Mouse (Mus musculus): ENCODE results near the gene Ccr3. TPM values are rescaled to one million over a fixed set of nuclear protein-coding genes. Genes with fewer than 3 reads are reported as not detected.

The Ccr3 gene
- total and polyA plus RNA-seq, 3 experiments = not detected

DNA sequence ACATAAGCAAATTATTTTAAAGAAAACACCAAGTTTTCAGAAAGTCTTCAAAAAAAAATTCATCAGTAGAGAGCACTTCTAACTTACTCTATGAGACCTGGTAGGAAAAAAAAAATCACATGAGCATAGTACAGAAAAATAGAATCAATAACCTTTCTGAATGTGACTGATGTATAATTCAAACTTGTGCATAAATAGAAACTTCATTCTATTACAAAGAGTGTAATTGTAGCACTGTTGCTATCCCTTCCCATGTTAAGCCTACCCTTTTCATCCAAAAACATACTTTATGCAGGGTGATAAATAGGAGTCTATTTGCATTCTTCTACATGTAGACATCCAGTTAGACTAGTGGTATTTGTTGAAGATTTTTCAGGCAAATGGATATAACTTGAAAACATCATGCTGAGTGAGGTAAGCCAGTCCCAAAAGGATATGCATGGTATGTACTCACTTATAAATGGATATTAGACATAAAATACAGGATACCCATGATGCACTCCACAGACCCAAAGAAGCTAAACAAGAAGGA lies 44.9 kb downstream of the Ccr3 start:
- no peak overlapping the region for H3K9ac ChIP-seq (ENCODE audit: control insufficient read depth, low read depth, low read length, poor library complexity, severe bottlenecking)
- DNase-seq (ENCODE audit: low read depth, low spot score) = no peak
- no peak overlapping the region for H3K27ac ChIP-seq (ENCODE audit: control insufficient read depth, low read depth, low read length)

DNA sequence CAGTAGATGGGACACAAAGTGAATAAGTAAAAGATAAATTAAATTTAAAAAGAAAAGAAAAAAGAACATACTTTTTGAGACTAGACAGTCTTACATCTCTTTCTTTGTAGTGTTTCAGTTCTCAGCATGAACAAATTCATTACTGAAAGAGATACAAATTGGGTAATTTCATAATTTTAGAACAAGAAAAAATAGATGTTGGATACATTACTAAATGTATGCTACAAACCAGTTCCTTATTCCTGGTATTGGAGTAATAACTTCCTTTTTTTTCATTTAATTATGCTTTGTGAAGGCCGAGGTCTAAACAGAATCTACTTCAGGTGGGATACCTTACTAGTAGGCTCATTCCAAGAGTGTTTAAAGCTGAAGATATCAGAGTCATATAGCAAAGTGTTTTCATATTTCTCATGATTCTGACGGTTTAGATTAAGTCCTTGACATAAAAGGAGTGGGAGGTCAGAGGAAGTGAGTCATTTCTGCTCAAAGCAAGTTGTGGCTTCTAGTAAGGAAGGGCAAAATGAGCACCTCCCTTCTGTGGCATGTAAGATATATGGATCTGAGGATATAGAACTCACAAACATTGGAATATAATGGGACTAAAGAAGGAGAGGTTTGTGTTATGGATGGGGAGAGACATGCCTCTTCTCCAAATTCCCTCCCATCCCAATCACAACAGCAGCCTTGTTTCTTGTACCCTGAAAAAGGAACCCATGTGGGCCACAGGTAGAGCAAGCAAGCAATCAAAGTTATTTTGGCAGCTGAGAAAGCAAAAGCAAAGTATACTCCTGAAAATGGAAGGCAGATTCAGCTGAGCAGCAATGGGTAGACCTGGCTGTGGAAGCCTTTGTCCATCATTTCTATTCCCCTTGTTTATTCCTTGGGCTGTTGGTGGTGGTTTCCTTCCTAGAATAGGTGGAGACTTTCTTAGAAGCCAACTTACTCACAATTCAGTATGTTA lies 46.6 kb downstream of the Ccr3 start:
- TF ChIP-seq TBP (IDR thresholded peaks at IDR 0.05; ENCODE audit: low read depth, low read length) (peak; percentile 54; the same call in 1 of the 2 replicates), NELFE (IDR thresholded peaks at IDR 0.05; ENCODE audit: low read depth, low read length) (peak; percentile 16), MYB (IDR thresholded peaks at IDR 0.05; ENCODE audit: low read depth, low read length) (peak; percentile 84), ZMIZ1 (IDR thresholded peaks at IDR 0.05; ENCODE audit: low read depth, low read length) (no peak), USF2 (IDR thresholded peaks at IDR 0.05; ENCODE audit: borderline replicate concordance in 1 of 2, insufficient read depth in 1 of 2, low read depth in 1 of 2, low read length in 2 of 2) (no peak), GABPA (IDR thresholded peaks at IDR 0.05; ENCODE audit: low read depth, low read length) (no peak), MEF2A (IDR thresholded peaks at IDR 0.05; ENCODE audit: extremely low read depth, insufficient replicate concordance, low read depth, low read length, poor library complexity, severe bottlenecking) (no peak), MYC (IDR thresholded peaks at IDR 0.05; ENCODE audit: low read depth, low read length) (peak; percentile 25; the same call in 1 of the 2 replicates), EP300 (IDR thresholded peaks at IDR 0.05; ENCODE audit: low read depth in 1 of 2, low read length in 2 of 2) (peak; percentile 93 to 95), HCFC1 (IDR thresholded peaks at IDR 0.05; ENCODE audit: low read depth, low read length) (peak; percentile 27; the same call in 1 of the 2 replicates), RCOR1 (IDR thresholded peaks at IDR 0.05; ENCODE audit: low read depth, low read length) (peak; percentile 23; the same call in 1 of the 2 replicates), ETS1 (IDR thresholded peaks at IDR 0.05; ENCODE audit: low read depth, low read length) (peak; percentile 69), MXI1 (IDR thresholded peaks at IDR 0.05; ENCODE audit: low read depth, low read length) (no peak), GATA1 (IDR thresholded peaks at IDR 0.05; ENCODE audit: low read depth, low read length) (peak; percentile 50; the same call in 1 of the 2 replicates), JUND (IDR thresholded peaks at IDR 0.05; ENCODE audit: low read depth, low read length) (peak; percentile 87; the same call in 1 of the 2 replicates), TCF12 (IDR thresholded peaks at IDR 0.05; ENCODE audit: low read depth, low read length) (peak; percentile 39; the same call in 1 of the 2 replicates), E2F4 (IDR thresholded peaks at IDR 0.05; ENCODE audit: borderline replicate concordance, low read depth, low read length) (no peak), SIN3A (IDR thresholded peaks at IDR 0.05; ENCODE audit: low read length) (peak; percentile 46; the same call in 1 of the 2 replicates), CTCF (IDR thresholded peaks at IDR 0.05 in 2 of 3, conservative IDR thresholded peaks at IDR 0.05 in 1 of 3; ENCODE audit: control insufficient read depth in 1 of 3, insufficient read depth in 1 of 3, low read depth in 2 of 3, low read length in 3 of 3, poor library complexity in 1 of 3, severe bottlenecking in 1 of 3) (no peak)
- Histone ChIP-seq H3K79me2 (ENCODE audit: control insufficient read depth, insufficient read depth, low read length, poor library complexity) (no peaks in the 10 kb centered on the region), H3K27me3 (ENCODE audit: control insufficient read depth in 1 of 2, insufficient read depth in 2 of 2, low read length in 2 of 2) (no peaks in the 10 kb centered on the region), H3K9me3 (replicated peaks; ENCODE audit: insufficient read depth, low read length) (no peaks in the 10 kb centered on the region), H3K9ac (ENCODE audit: control insufficient read depth, low read depth, low read length, poor library complexity, severe bottlenecking) (peak overlapping the region; percentile 15), H3K4me1 (ENCODE audit: control insufficient read depth in 1 of 2, insufficient read depth in 2 of 2, low read length in 2 of 2) (peaks cover 12 to 21% of the 10 kb centered on the region in 2 experiments), H3K36me3 (ENCODE audit: control insufficient read depth in 1 of 2, insufficient read depth in 2 of 2, low read length in 2 of 2) (peaks cover 0 to 25% of the 10 kb centered on the region in 2 experiments; a peak in 2 of 4 replicates), H3K27ac (ENCODE audit: control insufficient read depth, low read depth, low read length) (peak overlapping the region; percentile 94), H3K4me3 (ENCODE audit: control insufficient read depth in 1 of 2, insufficient read depth in 1 of 2, low read depth in 2 of 2, low read length in 2 of 2) (no peak overlapping the region)
- peak; percentile 86 for DNase-seq (ENCODE audit: low read depth, low spot score)

More for the DNA sequence above, 44.9 kb downstream of the Ccr3 start:
- H3K4me3 ChIP-seq (ENCODE audit: control insufficient read depth in 1 of 2, insufficient read depth in 1 of 2, low read depth in 2 of 2, low read length in 2 of 2) = no peak overlapping the region
- peaks cover 17 to 21% of the 10 kb centered on the region in 2 experiments for H3K4me1 ChIP-seq (ENCODE audit: control insufficient read depth in 1 of 2, insufficient read depth in 2 of 2, low read length in 2 of 2)
- no peaks in the 10 kb centered on the region for H3K9me3 ChIP-seq (replicated peaks; ENCODE audit: insufficient read depth, low read length)
- H3K27me3 ChIP-seq (ENCODE audit: control insufficient read depth in 1 of 2, insufficient read depth in 2 of 2, low read length in 2 of 2) = no peaks in the 10 kb centered on the region
- H3K36me3 ChIP-seq (ENCODE audit: control insufficient read depth in 1 of 2, insufficient read depth in 2 of 2, low read length in 2 of 2) = peaks cover 0 to 28% of the 10 kb centered on the region in 2 experiments; a peak in 2 of 4 replicates
- TF ChIP-seq GABPA (IDR thresholded peaks at IDR 0.05; ENCODE audit: low read depth, low read length) (no peak), RCOR1 (IDR thresholded peaks at IDR 0.05; ENCODE audit: low read depth, low read length) (no peak), ZC3H11A (IDR thresholded peaks at IDR 0.05; ENCODE audit: low read depth, low read length) (no peak), NELFE (IDR thresholded peaks at IDR 0.05; ENCODE audit: low read depth, low read length) (0 out of 2 replicates have a peak, but pooled peaks have one; percentile 16), USF2 (IDR thresholded peaks at IDR 0.05; ENCODE audit: borderline replicate concordance in 1 of 2, insufficient read depth in 1 of 2, low read depth in 1 of 2, low read length in 2 of 2) (no peak), MAFK (IDR thresholded peaks at IDR 0.05; ENCODE audit: borderline replicate concordance, low read depth, low read length) (no peak), TAL1 (IDR thresholded peaks at IDR 0.05; ENCODE audit: low read length) (no peak), CHD1 (IDR thresholded peaks at IDR 0.05; ENCODE audit: low read depth, low read length) (no peak), ZMIZ1 (IDR thresholded peaks at IDR 0.05; ENCODE audit: low read depth, low read length) (peak; percentile 67; the same call in 1 of the 2 replicates), NRF1 (IDR thresholded peaks at IDR 0.05; ENCODE audit: insufficient read depth, low read depth, low read length, poor library complexity, severe bottlenecking) (no peak), CTCF (IDR thresholded peaks at IDR 0.05 in 2 of 3, conservative IDR thresholded peaks at IDR 0.05 in 1 of 3; ENCODE audit: control insufficient read depth in 1 of 3, insufficient read depth in 1 of 3, low read depth in 2 of 3, low read length in 3 of 3, poor library complexity in 1 of 3, severe bottlenecking in 1 of 3) (no peak), MEF2A (IDR thresholded peaks at IDR 0.05; ENCODE audit: extremely low read depth, insufficient replicate concordance, low read depth, low read length, poor library complexity, severe bottlenecking) (no peak), KAT2A (conservative IDR thresholded peaks at IDR 0.05; ENCODE audit: low read depth, low read length) (no peak), ZKSCAN1 (IDR thresholded peaks at IDR 0.05; ENCODE audit: low read depth, low read length) (no peak), EP300 (IDR thresholded peaks at IDR 0.05; ENCODE audit: low read depth in 1 of 2, low read length in 2 of 2) (no peak), GATA1 (IDR thresholded peaks at IDR 0.05; ENCODE audit: low read depth, low read length) (no peak), MYC (IDR thresholded peaks at IDR 0.05; ENCODE audit: low read depth, low read length) (no peak), TBP (IDR thresholded peaks at IDR 0.05; ENCODE audit: low read depth, low read length) (peak; percentile 77)
- no peaks in the 10 kb centered on the region for H3K79me2 ChIP-seq (ENCODE audit: control insufficient read depth, insufficient read depth, low read length, poor library complexity)
